Mouse (Mus musculus) neural tube, embryonic 12.5 days (tissue): ENCODE data around the gene Alcam. TPM values are rescaled to one million over a fixed set of nuclear protein-coding genes. Genes with fewer than 3 reads are reported as not detected.

Experiments used
- ATAC-seq: fragments of 200-750 bp; cut with Nextera tagmentation; 2 replicates; pipeline ENCODE4 v1.8.0; 2017; ENCODE audit warnings: low read depth, mild to moderate bottlenecking, moderate TSS enrichment, moderate library complexity; ENCODE audit not compliant: low FRiP score
- H3K27ac ChIP-seq: fragments of 300-500 bp; sonication (generic); 2 replicates; pipeline ENCODE4 v1.5.1; 2016
- H3K27me3 ChIP-seq: fragments of 300-500 bp; sonication (generic); replicated peaks from 2 replicates; pipeline ENCODE4 v1.6.1; 2016; ENCODE audit warnings: mild to moderate bottlenecking
- H3K36me3 ChIP-seq: fragments of 300-500 bp; sonication (generic); 2 replicates; pipeline ENCODE4 v1.6.1; 2016; ENCODE audit warnings: mild to moderate bottlenecking
- H3K4me1 ChIP-seq: fragments of 300-500 bp; sonication (generic); 2 replicates; pipeline ENCODE4 v1.6.1; 2016
- H3K4me2 ChIP-seq: fragments of 300-500 bp; sonication (generic); replicated peaks from 2 replicates; pipeline ENCODE4 v1.6.1; 2016; ENCODE audit warnings: mild to moderate bottlenecking
- H3K4me3 ChIP-seq: fragments of 300-500 bp; sonication (generic); 2 replicates; pipeline ENCODE4 v1.5.1; 2016
- H3K9ac ChIP-seq: fragments of 300-500 bp; sonication (generic); 2 replicates; pipeline ENCODE4 v1.6.1; 2016; ENCODE audit warnings: mild to moderate bottlenecking
- H3K9me3 ChIP-seq: fragments of 300-500 bp; sonication (generic); 2 replicates; pipeline ENCODE4 v1.6.1; 2016; ENCODE audit warnings: mild to moderate bottlenecking
- WGBS: fragments of 180-500 bp; shearing (Covaris S2); methylation state at CpG from one replicate; pipeline ENCODE4 v1.1.7; 2016; 5-methylcytosine and 5-hydroxymethylcytosine counted together
- polyA plus RNA-seq: library from polyadenylated mRNA; unstranded; fragments of >200 nt; fragmentation: Nextera tagmentation; extraction: Ambion mirVana; gene quantifications from 2 replicates; pipeline ENCODE4 v1.2.1, GENCODE M21; 2016

Gene Alcam
- polyA plus RNA-seq, 1 experiment from 2014 or later: 13.9 TPM

DNA sequence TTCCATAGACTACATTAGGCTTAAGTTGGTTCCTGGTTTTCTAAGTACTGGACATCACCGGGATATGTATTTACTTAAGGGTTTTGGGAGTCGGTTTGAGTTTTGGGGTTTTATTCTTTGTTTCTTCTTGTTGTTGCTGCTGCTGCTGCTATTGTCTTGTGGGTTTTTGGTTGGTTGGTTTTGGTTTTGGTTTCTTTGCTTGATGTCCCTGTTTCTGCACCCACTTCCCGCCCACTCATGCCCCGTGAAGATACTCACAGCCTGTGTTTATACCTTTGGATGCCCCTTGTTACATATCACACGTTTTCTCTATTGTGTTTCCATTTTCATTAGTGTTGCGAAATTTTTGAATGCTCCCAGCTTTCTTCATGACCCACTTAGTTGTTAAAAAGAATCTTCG, 253.8 kb downstream of the Alcam start:
- Histone ChIP-seq H3K4me1 (no peaks in the 10 kb centered on the region), H3K9me3 (no peaks in the 10 kb centered on the region), H3K27ac (no peak overlapping the region), H3K9ac (no peak overlapping the region), H3K4me3 (no peak overlapping the region), H3K36me3 (peaks cover 19% of the 10 kb centered on the region), H3K4me2 (no peak overlapping the region), H3K27me3 (no peaks in the 10 kb centered on the region)
- WGBS: 93% methylated on average over 7 of the region's 7 CpGs
- ATAC-seq: no peak
